Mouse (Mus musculus): ENCODE measurements around the gene Zfp667.

The Zfp667 gene

DNA sequence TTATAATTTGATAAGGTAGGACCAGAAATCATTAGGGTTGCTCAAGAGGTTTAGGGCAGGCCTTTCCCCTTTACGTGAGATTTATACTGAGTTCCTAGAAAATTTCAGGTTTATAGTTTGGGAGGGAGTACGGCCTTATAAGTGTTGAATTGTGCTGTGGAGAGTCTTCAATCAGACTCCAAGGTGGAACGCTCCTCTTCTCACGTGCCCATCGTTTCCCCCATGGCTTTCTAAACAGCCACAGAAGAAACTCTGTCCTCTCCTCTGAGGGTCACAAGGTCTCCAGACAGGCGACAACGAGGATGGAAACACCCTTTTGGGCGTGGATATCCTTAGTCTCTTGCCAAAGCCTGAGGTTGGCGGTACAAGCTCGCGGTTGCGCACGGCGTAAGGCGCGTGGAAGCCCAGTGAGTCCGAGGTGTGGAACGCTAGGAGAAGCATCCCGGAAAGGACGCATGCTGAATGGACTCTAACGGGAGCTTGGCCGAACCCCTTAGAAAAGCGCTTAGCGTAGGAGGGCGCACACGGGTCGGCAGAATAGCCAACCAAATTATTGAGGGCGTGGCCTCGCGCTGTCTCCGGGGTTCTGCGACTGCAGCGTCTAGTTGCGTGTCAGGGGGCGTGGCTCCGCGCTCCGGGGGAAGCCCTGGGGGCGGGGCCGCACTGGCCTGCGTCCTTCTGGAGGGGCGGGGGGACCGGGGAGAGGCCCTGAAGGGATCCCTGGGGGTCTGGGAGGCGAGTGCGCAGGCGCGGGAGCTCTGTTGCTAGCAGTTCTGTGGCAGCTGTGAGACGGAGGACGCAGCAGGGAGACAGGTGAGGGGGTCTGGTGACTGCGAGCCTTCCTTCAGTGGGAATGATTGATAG is at the start of gene Zfp667:
Gene Zfp667, plus strand, starts transcription at position 738 of the 864 bp plus-strand sequence.
- CTCF ChIA-PET = no interaction called here

DNA sequence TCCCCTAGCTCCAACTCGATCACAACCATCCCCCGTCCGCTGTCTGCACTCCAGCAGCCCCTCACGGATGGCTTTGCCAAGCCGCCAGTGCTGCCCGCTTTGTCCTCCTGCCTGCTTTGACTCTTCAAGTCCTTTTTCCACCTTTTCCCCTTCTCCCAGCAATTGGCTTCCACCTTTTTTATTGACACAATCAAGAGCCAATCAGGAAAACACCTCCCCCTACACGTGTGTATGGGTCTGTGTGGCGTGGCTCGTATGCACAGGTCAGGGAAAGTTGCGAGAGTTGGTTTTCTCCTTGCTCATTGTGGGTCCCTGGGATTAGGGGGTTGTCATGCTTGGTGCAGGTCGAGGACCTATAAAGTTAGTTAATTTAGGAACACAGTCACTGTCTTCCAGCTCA is 46.6 kb upstream of the Zfp667 start:
- CTCF ChIA-PET = no interaction called here

DNA sequence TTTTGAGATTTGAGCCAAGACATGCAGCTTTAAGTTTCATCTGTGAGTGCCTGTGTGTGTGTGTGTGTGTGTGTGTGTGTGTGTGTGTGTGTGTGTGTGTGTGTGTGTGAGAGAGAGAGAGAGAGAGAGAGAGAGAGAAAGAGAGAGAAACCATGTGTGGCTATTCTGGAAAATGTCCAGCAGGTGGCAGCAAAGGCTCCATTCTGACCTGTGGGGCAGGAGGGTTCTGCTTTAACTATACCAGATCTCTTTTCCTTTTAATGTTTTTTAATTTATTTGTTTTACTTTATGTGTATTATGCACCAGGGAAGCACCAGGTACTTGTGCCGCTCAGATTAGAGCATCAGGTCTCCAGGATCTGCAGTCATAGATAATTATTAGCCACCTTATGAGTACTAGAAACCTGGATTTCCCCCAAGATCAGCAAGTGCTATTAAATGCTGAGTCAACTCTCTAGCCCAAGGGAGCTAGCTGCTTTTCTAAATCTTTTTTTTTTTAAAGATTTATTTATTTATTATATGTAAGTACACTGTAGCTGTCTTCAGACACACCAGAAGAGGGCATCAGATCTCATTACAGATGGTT is 45.4 kb upstream of the Zfp667 start:
- CTCF ChIA-PET = interaction anchor here (0.8 to 0.9 kb wide), 2 partner anchors 41 to 44 kb away, joined by 3 read pairs; partner anchors contain the start of gene Galp

DNA sequence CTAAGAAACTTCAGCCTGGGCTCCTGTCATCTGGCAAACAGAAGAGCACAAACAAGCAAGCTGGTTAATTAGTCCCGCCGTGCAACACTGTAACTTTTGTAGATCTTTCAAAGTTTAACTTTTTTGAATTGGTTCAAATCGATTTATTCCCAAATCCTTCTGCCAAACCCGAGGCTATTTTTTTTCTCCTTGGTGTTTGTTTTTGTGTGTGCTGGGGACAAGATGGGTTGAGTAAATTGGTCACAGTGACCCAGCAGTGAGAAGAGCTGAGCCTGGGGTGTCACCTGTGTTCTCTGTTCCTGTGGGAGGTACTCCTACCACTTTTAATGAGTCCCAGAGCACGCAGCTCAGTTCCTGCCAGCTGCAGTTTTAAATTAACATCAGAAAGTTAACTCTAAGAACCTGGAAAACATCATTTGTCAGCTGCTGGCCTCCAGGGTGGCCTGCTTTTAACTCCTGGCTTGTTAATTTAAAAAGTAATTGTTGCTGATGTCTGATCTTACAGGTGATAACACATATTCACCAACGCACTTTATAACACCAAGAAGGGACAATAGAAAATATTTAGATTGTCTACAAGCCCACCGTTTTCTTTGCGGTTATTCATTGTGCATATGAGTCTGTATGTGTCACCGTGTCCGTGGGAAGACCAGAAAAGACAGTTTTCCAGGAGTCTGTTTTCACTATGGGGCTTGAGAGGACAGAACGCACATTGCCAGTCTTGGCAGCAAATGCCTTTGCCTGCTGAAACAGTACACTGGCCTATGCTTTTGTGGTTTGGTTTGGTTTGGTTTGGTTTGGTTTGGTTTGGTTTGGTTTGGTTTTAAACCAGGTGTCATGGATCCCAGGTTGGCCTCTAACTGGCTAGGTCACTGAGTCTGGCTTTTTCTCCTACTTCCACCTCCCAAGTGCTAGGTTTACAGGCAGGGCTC is 41.8 kb upstream of the Zfp667 start:
- CTCF ChIA-PET = no interaction called here

DNA sequence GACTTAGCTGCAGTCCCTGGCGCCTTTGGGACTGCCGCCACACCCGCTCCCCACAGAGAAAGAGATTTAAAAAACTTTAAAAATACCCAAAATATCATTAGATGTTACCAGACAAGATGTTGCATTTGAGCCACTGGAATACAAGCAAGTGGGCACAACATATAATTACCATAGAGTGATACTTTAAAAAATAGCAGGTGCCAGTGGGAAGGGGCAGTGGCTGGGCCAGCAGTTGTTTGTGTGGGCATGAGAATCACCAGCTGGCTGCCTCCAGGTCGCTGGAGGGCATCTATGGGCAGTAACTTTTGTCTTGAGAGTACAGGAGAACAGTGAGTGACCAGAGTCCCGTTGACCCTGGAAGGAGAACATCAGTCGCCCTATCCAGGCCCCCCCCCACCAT is 34.0 kb upstream of the Zfp667 start, which contains the start of gene Epp13:
Gene Epp13, plus strand, starts transcription at position 301 of the 400 bp plus-strand sequence.
- CTCF ChIA-PET = no interaction called here

DNA sequence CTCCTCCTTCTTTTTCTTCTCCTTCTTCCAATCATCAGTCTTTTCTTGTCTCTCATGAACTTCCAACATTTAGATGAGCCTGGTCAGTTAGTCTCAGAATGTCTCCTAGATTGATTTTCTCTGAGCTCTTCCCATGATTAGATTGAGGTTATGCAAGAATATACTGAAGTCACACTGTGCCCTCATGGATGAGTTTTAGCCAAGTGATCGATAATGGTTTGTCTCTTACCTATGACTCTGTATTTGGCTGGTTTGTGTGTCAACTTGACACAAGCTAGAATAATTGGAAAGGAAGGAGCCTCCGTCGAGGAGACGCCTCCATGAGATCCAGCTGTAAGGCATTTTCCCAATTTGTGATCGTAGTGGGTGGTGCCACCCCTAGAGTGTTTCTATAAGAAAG is 31.9 kb upstream of the Zfp667 start:
- CTCF ChIA-PET = no interaction called here

DNA sequence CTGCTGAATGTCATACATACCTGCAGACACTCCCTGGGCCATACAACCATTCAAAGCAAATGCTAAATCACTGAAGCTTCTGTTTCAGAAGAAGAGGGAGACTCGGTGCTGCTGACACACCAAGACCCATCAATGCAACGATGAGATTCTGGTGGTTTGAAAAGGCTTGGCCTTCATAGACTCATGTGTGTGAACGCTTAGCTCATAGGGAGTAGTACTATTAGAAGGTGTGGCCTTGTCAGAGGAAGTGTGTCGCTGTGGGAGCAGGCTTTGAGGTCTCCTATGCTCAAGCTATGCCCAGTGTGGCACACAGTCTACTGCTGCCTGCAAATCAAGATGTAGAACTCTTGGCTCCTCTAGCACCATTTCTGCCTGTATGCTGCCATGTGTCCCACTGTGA is 29.0 kb upstream of the Zfp667 start:
- CTCF ChIA-PET = no interaction called here

DNA sequence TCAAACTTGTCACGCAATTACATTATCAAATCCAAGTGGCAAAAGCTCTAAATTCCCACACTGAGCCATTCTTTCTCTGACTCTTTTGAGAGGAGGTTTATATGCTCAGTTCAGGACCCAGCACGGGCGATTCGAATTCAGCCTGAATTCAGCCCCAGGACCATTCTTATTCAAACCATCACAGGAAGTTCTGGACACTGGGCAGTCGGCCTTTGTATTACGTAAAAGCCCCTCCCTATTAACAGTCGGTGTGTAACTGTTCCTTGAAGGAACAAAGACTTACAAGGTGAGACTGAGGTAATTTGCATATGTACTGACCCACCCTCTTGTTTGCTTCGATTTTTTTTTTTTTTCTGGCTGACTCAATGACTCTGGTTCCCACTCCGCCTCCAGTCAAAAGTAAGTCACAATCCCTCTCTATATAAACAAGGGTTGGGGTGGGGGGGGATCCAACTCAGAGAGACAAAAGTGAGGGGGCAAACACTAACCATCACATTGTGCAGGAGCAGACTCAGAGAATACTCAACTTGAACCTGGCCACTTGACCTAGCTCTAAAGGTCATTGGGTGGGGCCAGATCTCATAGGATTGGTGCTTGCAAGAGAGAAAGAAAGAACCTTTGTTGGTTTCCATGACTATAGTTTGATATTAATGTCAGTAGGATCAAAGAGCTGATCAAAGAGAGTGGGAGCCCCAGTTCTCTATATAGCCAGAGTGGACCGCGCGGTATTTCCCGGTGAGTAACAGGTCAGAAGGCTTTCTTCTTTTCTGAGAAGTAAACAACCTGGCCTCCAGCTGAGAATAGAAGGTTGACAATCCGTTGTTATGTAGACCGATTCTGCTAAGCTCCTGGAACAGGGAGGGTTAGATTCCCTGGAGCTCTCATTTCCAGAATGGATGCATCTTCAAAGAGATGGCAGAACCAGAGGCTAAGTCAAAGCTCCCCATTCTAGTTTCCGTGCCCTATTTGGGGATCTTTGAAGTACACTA is 27.9 kb upstream of the Zfp667 start:
- CTCF ChIA-PET = no interaction called here

DNA sequence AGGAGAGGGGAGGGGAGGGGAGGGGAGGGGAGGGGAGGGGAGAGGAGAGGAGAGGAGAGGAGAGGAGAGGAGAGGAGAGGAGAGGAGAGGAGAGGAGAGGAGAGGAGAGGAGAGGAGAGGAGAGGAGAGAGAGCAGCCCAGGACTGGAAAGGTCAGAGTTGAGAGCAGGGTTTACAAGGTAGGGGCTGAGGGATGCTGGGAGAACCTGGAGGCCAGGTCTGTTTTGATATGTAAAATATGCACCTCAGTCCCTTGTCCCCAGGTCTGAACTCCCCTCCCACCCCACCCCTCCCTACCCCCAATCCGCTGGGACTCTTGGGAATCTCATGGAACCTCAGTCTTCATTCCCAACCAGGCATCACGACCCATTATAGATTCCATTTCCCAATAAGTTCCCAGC is 26.4 kb upstream of the Zfp667 start:
- CTCF ChIA-PET = interaction anchor here (0.6 kb wide), 1 partner anchor 174 kb away, joined by 3 read pairs; no protein-coding TSS in a partner anchor

DNA sequence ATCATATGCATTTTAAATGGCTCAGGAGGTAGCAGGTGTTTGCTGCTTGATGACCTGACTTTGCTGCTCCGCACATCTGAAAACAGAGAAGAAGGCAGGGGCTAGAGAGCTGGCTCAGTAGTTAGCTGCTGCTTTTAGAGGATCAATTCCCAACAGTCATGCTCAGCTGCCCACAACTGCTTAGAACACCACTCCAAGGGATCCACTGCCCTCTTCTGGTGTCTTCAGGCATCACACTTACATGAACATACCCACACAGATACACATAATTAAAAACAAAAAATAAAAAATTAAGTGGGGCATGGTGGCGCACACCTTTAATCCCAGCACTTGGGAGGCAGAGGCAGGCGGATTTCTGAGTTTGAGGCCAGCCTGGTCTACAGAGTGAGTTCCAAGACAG is 24.3 kb upstream of the Zfp667 start:
- CTCF ChIA-PET = interaction anchor here (0.6 kb wide), 1 partner anchor 172 kb away, joined by 3 read pairs; no protein-coding TSS in a partner anchor

DNA sequence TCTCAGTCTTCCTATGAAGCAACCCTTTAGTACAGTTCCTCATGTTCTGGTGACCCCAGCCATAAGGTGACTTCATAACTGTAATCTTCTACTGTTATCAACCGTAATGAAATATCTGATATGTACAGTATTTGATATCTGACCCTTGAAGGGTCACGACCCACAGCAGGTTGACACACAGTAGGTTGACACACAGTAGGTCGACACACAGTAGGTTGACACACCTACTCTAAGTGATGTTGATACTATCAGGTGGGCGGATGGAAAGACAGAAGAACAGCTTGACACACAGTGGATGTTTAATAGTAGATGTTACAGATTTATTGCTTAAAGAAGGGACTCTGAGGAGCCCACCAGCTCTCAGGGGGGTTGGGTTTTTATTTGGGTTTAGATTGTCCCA is 23.4 kb upstream of the Zfp667 start:
- CTCF ChIA-PET = interaction anchor here (0.7 kb wide), 1 partner anchor 9 kb away, joined by 5 read pairs; no protein-coding TSS in a partner anchor

DNA sequence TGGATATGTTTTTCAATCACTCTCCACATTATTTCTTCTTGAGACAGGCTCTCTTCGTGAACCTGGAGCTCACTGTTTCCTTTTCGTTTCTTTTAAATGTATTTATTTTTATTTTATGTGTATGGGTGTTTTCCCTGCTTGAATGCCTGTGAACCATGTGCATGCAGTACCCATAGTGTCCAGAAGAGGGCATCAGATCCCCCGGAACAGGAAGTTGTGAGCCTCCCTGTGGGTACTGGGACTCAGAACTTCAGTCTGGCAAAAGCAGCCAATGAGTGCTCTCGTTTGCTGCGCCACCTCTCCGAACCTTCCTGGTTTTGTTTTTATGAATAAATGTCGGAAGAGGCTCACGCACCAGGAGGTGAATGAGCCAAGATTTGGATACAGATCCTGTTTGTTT is 20.7 kb upstream of the Zfp667 start:
- CTCF ChIA-PET = no interaction called here

DNA sequence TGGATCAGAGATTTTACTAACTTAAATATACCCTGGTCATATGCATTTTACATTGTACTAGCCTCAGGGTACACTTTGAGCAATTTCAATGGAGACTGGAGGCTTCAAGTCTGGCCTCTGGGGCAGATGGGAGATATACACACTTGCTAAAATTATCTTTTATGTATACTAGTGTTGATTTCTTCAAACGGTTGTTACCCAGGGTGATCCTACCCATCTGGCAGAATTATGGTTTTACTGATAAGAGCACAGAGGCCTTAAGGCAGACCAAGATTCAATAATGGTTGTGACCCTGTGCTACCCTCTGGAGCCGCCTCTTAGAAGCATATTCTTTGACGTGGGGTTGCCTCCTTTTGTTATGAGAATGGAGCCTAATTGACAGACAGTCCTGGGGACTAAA is 8.5 kb upstream of the Zfp667 start:
- CTCF ChIA-PET = no interaction called here

DNA sequence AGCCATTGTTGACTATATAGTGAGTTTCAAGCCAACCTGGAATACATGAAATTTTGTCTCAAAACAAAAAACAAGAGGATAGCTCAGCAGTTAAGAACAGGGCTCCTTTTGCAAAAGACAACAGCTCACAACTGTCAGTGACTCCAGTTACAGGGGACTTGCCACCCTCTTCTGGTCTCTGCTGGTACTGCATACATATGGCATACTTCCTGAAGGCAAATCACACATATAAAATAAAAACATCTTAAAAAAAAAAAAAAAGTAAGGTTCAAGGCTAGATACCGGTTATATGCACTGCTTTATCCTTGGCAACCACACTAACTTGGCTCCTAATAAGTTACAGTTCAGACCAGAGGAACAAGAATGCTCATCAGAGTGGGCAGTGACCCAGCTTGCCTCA is 3.6 kb upstream of the Zfp667 start:
- CTCF ChIA-PET = interaction anchor here (0.7 to 0.8 kb wide), 2 partner anchors 42 to 129 kb away, joined by 3 to 4 read pairs; no protein-coding TSS in a partner anchor

DNA sequence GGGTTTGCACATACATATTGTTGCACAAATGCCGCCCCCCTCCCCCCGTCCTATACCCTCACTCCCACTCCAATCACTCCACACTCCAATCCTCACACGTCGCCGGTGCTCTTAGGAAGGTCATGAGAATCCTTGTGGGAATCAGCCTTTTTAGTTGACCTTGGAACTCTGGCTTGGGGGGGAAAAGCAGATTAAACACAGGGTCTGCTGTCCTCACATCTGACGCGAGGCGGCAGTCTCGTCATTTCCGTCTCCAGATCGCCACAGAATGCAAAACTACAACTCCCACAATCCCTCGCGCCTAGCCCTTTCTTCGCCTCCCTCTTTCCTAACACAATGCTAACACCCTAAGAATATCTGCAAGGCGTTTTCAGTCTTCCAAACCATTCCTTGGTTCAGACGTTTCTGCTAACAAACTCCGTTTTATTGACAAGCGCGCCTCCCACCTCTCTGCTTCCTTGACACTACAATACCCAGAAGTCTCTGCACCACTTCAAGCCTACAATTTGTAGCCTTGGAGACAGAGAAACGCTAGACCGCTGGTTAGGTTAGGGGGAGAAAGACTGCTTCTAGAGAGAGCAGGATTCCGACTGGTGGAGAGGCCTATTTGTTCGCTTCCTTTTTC is 2.8 kb upstream of the Zfp667 start:
- CTCF ChIA-PET = interaction anchor here (0.7 kb wide), 1 partner anchor 129 kb away, joined by 4 read pairs; no protein-coding TSS in a partner anchor

DNA sequence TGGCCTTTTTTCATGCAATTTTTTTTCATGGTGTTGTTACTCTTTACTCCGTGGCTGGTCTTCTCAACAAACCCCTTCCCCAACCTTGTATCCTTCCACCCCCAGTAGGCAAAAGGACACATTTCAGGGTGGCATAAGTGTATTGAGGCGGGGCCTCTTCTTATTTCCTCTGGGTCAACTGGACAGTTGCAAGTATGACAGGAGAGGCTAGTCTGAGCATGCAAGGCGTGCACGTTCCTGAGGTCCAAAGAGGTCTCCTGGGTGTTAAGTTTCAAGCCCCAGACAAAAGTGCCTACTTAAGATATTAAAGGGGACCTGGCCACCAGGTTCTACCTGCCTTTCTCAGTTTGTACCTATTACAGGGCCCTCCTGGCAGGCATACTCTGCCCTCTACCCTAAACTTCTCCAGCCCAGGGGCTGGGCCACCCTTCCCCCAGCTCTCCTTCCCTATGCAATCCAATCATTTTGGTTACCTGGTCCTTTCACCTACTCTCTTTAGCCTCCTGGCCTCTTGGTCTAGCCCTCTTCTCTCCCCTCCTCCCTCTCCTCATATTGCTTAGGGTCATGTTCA is 1.9 kb upstream of the Zfp667 start:
- CTCF ChIA-PET = no interaction called here

DNA sequence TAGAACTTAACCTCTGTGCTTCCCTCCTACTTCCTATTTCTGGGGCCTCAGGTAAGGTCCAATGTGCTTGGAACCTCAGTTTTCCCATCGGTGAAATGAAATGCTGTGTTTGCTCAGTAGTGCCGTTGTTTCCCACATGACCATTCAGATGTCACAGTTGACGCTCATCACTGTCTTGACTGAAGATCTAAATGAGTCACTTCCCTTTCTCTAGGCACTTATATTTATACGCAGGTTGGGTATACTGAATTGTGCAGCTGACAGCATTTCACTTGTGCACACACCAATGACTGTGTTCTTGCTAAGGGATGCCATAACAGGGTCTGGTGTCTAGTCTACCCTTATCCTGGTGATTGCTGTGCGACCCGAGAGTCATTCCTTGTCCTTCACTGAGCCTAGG is 1.0 kb upstream of the Zfp667 start:
- CTCF ChIA-PET = no interaction called here

DNA sequence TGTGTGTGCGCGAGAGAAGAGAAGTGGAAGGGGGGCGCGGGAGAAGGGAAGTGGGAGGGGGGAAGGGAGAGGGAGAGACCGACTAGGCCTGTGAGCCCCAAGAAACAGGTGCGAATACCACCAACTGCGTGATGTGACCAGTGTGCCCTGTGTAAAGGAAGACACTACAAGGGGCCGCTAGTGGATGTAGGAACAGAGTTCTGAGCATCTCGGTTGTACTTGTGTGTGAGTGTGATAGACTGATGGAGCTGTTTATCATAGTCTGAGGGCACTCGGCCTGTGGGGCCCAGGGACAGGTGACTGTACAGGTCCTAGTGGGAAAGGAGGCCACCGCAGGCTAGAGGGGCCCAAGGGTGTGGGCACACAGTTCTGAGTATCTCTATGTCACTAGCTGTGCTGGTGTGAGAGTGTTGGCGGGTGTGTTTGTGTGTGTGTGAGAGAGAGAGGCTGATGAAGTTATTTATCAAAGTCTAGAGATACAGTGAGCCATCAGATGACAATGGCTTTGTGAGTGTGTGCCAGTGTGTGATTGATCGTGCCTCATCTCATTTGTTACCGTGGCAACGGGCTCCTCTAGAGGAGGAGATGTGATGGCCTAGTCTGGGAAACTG is 647 bp downstream of the Zfp667 start:
- CTCF ChIA-PET = interaction anchor here (0.7 kb wide), 1 partner anchor 914 kb away, joined by 3 read pairs; no protein-coding TSS in a partner anchor

DNA sequence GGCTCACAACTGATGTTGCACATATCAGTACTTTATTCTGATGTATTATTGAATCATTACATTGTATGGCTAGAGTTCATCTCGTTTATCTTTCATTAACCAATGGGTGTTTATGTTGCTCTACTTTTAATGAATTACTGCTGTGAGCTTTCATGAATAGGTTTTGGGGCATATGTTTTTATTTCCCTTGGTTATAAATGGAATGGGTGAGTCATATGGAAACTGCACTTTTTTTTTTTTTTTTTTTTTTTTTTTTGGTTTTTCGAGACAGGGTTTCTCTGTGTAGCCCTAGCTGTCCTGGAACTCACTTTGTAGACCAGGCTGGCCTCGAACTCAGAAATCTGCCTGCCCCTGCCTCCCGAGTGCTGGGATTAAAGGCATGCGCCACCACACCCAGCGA is 4.7 kb downstream of the Zfp667 start:
- CTCF ChIA-PET = interaction anchor here (0.6 kb wide), 1 partner anchor 31 kb away, joined by 7 read pairs; no protein-coding TSS in a partner anchor
